7 mouse cellular contexts compared by ENCODE assay signal in genomic region chr8:104050694-104051539, GRCm38 (mm10). TPM values are rescaled to one million over a fixed set of nuclear protein-coding genes. Genes with fewer than 3 reads are reported as not detected.
DNase-seq lines count a peak whose midpoint lies in the region; ATAC-seq lines count a peak whose summit lies in the region.

No protein-coding gene starts in this region.

- DNase-seq in WW6 (ENCODE audit: low read depth, low spot score), result peak; percentile 53
- DNase-seq in cerebellum, adult 8-10 months, result peak; percentile 52
- DNase-seq in left cerebral cortex, postnatal 36 days (ENCODE audit: low spot score in 2 of 2), result peak; percentile 68 to 76
- peak; percentile 86 for DNase-seq in midbrain, embryonic 14.5 days
- peak; percentile 26 to 66 for DNase-seq in spleen, postnatal 10 days (ENCODE audit: low spot score in 2 of 2)

- 0 out of 2 replicates have a peak, but pooled peaks cover 3% of the 10 kb centered on the region for H3K27me3 ChIP-seq in intestine, embryonic 16.5 days (replicated peaks; ENCODE audit: control insufficient read depth, insufficient read depth, low read length)
- H3K27me3 ChIP-seq in midbrain, embryonic 14.5 days (ENCODE audit: control insufficient read depth, insufficient read depth, low read length), result no peaks in the 10 kb centered on the region

- no peak overlapping the region for H3K9ac ChIP-seq in intestine, embryonic 16.5 days (ENCODE audit: low read depth, low read length)
- no peak overlapping the region for H3K9ac ChIP-seq in midbrain, embryonic 14.5 days (replicated peaks; ENCODE audit: low read length)

- H3K4me2 ChIP-seq in intestine, embryonic 16.5 days (ENCODE audit: low read depth, low read length), result 0 out of 2 replicates have a peak overlapping the region, but pooled peaks have one; percentile 10
- no peak overlapping the region for H3K4me2 ChIP-seq in midbrain, embryonic 14.5 days (ENCODE audit: low read length)

- peak; percentile 56 for ATAC-seq in frontal cortex, adult (ENCODE audit: low TSS enrichment)
- peak; percentile 59 for ATAC-seq in intestine, embryonic 16.5 days
- peak; percentile 55 for ATAC-seq in midbrain, embryonic 14.5 days (ENCODE audit: low FRiP score, low TSS enrichment)

- H3K4me1 ChIP-seq in intestine, embryonic 16.5 days (ENCODE audit: control insufficient read depth, insufficient read depth, low read length), result no peaks in the 10 kb centered on the region
- H3K4me1 ChIP-seq in midbrain, embryonic 14.5 days (ENCODE audit: control insufficient read depth, insufficient read depth, low read length), result 0 out of 2 replicates have a peak, but pooled peaks cover 2% of the 10 kb centered on the region

- no peak overlapping the region for H3K4me3 ChIP-seq in intestine, embryonic 16.5 days (ENCODE audit: low read length)
- no peak overlapping the region for H3K4me3 ChIP-seq in midbrain, embryonic 14.5 days (replicated peaks; ENCODE audit: low read depth, low read length)

- H3K9me3 ChIP-seq in intestine, embryonic 16.5 days (ENCODE audit: control insufficient read depth, low read length), result no peaks in the 10 kb centered on the region
- no peaks in the 10 kb centered on the region for H3K9me3 ChIP-seq in midbrain, embryonic 14.5 days (ENCODE audit: control insufficient read depth, low read length)

- intact Hi-C loops in left cerebral cortex, postnatal 36 days (cut with DNase I), result loop anchor here (1.0 kb wide), 1 partner anchor 18 kb away; no protein-coding TSS in a partner anchor

- WGBS in intestine, embryonic 16.5 days, result 31% methylated on average over 15 of the region's 15 CpGs
- 30% methylated on average over 15 of the region's 15 CpGs for WGBS in midbrain, embryonic 14.5 days

- no peaks in the 10 kb centered on the region for H3K36me3 ChIP-seq in intestine, embryonic 16.5 days (ENCODE audit: control insufficient read depth, insufficient read depth, low read length)
- H3K36me3 ChIP-seq in midbrain, embryonic 14.5 days (ENCODE audit: control insufficient read depth, insufficient read depth, low read length), result no peaks in the 10 kb centered on the region

- H3K27ac ChIP-seq in intestine, embryonic 16.5 days (ENCODE audit: low read length), result no peak overlapping the region
- H3K27ac ChIP-seq in midbrain, embryonic 14.5 days (replicated peaks; ENCODE audit: low read depth, low read length), result no peak overlapping the region

RNA-seq across cellular contexts. Expression of gene Cdh5, which starts 50.5 kb away (rescaled TPM):
- 17.8 and 19.7 TPM in 2 replicates for polyA plus RNA-seq in intestine, embryonic 16.5 days (2015; fragmentation: Nextera tagmentation; extraction: Ambion mirVana)
- 10 to 100 TPM; 10.4 to 11.6 TPM for total RNA-seq in left cerebral cortex, postnatal 36 days (2021)
- polyA plus RNA-seq in midbrain, embryonic 14.5 days (2014; fragmentation: Nextera tagmentation; extraction: Ambion mirVana), result 5.3 and 12.7 TPM in 2 replicates
